Mouse (Mus musculus) stomach, adult 2 months (tissue): ENCODE measurements around the gene Srgap2. TPM values are rescaled to one million over a fixed set of nuclear protein-coding genes. Genes with fewer than 3 reads are reported as not detected.

ENCODE experiments used
- polyA plus RNA-seq: library from polyadenylated mRNA; depleted of rRNA; stranded (reverse); fragments of >200 nt; gene quantifications from 2 replicates; pipeline ENCODE4 v1.2.3, GENCODE M21; 2012; rRNA removed

Srgap2 gene
- polyA plus RNA-seq, result 4.8 and 7.1 TPM in 2 replicates

DNA sequence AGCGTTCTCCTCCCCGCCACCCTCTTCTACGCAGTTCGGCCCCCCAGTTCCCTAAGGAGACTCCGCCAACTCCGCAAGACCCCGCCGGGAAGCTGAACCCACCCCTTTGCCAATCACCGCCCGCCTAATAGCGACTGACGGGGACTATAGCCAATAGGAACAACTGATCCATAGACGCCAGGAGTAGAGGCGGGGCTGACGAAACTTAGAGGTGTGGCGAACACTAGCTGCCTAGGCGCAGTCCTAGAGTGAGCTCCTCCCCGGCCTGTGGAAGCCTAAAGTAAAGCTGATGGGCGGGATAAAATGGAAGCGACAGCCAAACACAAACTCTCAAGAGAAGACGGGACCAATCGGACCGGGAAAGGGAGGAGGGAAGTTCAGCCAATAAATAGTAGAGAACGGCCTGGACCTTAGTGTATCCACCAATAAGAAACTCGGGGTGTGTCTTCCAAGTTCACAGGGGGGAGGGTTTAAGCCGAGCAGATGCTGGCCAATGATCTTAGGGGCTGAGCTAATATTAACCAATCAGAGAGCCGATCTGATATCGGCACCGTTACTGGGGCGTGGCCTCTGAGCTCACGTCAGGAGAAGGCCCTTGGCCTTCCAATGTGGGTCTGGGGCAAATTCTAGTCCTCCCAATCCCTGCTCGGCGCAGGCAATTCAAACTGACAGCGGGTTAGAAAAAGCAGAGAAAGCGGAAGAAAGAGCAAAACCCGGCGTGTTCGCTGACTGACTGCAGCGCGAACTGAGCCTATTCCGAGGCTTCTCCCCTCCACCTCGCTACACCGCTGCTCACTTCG is at the start of gene Srgap2, which contains the start of gene Fam72a:
Gene Srgap2, minus strand, starts transcription at position 72 of the 800 bp plus-strand sequence.
Gene Fam72a, plus strand, starts transcription at position 623 of the 800 bp plus-strand sequence.

DNA sequence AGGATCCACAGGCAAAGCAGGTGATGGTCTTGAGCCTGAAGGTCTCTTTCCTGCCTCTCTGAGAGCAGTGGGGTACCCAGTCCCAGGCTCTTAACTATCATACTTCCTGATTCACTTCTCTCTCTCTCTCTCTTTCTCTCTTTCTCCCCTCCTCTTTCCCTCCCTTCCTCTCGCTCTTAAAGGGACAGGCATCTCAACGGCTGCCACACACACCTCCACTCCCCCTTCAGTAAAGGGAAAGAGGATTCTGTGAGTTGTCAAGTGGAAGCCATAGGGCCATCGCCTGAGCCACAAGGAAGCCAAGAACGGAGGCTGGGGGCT is 247.7 kb downstream of the Srgap2 start, which contains the start of gene Ikbke:
Gene Ikbke, minus strand, starts transcription at position 151 of the 321 bp plus-strand sequence.

DNA sequence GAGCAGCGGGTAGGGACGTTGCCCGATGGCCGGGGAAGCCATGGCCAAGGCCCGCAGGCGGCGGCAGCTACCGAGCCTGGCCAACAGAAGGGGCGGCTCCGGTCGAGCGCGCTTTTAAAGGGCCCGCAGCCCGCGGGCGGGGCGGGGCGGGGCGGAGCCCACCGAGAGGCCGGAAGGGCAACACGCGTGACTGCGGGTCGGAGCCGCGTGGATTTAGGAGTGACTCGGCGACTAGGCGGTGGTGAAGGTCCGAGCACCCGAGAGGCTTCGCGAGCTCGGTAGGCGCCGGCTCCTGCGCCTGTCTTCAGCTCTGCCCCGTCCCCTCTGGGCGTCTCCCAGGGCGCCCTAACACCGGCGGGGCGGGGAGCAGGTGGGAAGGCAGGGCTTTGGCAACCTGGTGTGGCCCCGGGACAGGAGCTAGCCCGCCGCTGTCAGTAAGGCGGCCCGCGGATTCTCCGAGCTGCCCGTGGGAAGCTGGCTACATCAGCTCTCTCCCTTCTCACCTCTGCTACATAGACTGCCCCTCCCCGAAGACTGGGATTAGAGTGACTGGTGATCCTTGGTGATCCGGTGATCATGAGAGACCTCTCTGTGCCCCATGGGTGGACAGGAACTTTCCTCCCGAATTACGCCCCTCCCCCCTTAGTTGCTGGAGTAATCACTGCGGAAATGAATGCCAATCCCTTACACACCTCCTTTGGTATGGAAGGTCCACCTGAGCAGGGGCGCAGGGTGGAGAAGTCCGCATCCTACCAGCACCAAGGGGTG is 281.9 kb downstream of the Srgap2 start, which contains the start of gene Rassf5:
Gene Rassf5, minus strand, starts transcription at position 170 of the 768 bp plus-strand sequence.

Other genes starting within 250 kb of the Srgap2 start
- gene Ikbke, start 247.7 kb downstream of the Srgap2 start, polyA plus RNA-seq, result 5.3 TPM in 2 replicates
- 0.05 TPM in 1 of 2 replicates, not detected in the other for gene Fam72a, start 551 bp upstream of the Srgap2 start, polyA plus RNA-seq
- 0.12 and 0.26 TPM in 2 replicates for gene Avpr1b, start 71.9 kb upstream of the Srgap2 start, polyA plus RNA-seq
- 751 and 829 TPM in 2 replicates for gene Ctse, start 111.0 kb upstream of the Srgap2 start, polyA plus RNA-seq
- 1.4 and 2.0 TPM in 2 replicates for gene Rab7b, start 161.3 kb upstream of the Srgap2 start, polyA plus RNA-seq
- 35.1 and 36.0 TPM in 2 replicates for gene Slc26a9, start 216.7 kb upstream of the Srgap2 start, polyA plus RNA-seq